Mouse (Mus musculus) hematopoietic multipotent progenitor cell, adult 10-12 weeks (in vitro differentiated cells): ENCODE results near the gene Gm10490. TPM values are rescaled to one million over a fixed set of nuclear protein-coding genes. Genes with fewer than 3 reads are reported as not detected.

Source experiments
- polyA plus RNA-seq: library from polyadenylated mRNA; stranded (reverse); fragments of >175 nt; gene quantifications from 2 replicates; pipeline ENCODE4 v1.2.3, GENCODE M21; 2012; ENCODE audit warnings: low replicate concordance

Gene Gm10490
- polyA plus RNA-seq: not detected in 2 replicates

DNA sequence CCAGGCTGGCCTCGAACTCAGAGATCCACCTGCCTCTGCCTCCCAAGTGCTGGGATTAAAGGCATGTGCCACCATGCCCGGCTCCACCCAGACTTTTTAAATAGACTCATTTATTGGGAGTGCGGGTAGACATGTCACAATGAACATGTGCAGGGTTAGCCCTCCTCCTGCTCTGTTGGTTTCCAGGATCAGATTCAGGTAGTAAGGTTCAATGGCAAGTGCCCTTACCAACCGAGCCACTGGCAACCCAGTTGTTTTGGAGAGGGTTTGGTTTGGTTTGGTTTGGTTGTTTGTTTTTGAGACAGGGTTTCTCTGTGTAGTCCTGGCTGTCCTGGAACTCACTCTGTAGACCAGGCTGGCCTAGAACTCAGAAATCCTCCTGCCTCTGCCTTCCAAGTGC, at the start of gene Gm10490:
TSS of gene Gm10490 (plus strand) at position 301 of the 400 bp plus-strand sequence.

GRCm38 (mm10) chrX:7878007-7878419, 31.3 kb upstream of the Gm10490 start, which contains the start of gene Pim2:
TSS of gene Pim2 (plus strand) at chrX:7878262.

DNA sequence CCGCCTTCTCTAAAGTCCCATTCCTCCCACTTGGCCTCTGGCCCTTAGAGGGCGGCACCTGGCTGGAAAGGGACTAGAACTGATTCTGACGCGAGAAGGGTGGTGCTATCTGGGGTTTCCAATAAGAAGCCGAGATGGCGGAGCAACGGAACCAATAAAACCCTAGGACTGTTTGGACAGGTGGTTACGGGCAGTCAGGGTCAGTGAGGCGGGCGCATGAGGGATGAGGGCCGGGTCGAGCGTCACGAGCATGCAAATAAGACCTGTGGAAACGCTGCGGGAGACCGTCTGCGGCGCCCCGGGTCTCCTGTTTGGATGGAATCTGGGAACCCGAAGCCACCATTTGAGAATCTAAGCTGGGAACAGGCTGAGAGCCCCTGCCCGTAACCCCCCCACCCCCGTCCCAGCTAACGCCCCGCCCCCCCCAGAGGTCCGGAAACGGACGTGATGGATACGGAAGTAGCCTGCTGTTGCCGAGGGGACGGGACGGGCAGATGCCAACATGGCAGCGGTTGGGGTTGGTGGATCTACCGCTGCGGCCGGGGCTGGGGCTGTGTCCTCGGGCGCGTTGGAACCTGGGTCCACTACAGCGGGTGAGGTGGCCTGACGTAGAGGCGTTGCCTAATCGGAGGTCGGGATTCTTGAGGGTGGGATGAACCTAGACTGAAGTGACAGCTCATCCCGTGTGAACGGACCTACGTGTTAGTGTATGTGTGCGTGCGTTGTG, 25.3 kb upstream of the Gm10490 start, which contains the start of gene Slc35a2:
TSS of gene Slc35a2 (plus strand) at position 188 of the 727 bp plus-strand sequence.

GRCm38 (mm10) chrX:7898880-7899874, 10.2 kb upstream of the Gm10490 start, which contains the start of the genes Pqbp1 and Timm17b:
TSS of gene Pqbp1 (minus strand) at chrX:7899269.
TSS of gene Timm17b (plus strand) at chrX:7899357.

GRCm38 (mm10) chrX:7907735-7908134, 1.6 kb upstream of the Gm10490 start, which contains the start of gene Gm10491:
TSS of gene Gm10491 (minus strand) at chrX:7907835.

DNA sequence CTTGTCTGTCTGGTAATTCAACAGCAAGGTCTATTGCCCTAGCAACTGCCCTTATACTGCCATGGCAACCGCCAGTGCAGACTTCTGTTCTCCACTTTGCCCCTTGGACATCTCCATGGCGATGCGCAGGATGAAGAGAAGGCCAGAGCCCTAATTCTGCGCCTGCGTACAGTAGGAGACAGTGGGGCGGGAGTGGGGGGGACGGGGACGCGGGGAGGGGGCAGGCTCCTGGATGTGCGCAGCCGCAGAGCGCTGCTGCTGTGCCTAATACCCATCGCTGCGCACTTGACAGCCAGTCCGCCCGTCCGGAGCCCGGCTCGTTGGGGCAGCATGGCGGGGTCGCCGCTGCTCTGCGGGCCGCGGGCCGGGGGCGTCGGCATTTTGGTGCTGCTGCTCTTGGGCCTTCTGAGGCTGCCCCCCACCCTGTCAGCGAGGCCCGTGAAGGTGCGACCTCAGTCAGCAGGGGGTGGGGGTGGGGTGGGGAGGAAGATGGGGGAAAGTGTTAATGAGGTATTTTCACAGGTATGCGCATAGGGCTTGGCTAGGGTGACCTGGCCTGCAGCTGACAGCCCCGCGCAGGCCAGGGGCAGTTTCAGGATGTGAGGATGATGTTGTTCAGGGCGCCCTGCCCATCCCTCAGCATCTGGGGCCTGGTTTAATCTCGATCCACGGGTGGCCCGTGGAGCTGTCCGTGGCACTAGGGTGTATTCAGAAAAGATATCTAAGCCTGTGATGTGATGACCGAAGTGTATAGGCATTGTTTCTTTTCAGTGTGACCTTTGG, 10.4 kb downstream of the Gm10490 start, which contains the start of gene Pcsk1n:
TSS of gene Pcsk1n (plus strand) at position 222 of the 783 bp plus-strand sequence.

DNA sequence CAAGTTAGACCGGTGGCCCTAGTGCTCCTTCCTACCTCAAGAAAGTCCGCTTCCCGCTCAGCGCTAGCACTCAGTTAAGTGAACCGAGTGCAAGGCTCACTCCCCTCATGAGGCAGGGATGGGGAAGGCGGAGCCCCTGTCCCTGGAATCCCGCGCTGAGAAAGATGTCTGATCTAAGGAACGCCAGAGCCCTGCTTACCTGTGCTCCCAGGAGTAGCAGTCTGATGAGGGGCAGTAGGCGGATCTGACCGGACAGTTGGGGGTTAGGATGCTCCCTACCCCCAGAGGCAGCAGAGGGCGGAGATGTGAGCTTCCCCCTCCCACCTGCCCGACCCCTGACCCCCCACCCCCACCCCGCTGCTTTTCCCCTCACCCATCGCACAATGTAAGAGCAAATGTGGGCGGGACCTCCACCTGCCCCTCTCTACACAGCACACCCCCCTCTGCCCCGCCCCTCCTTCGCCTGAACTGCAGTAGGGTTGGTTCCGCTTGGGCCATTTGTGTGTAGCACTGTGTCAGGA, 19.0 kb downstream of the Gm10490 start, which contains the start of gene Eras:
TSS of gene Eras (minus strand) at position 338 of the 521 bp plus-strand sequence.

DNA sequence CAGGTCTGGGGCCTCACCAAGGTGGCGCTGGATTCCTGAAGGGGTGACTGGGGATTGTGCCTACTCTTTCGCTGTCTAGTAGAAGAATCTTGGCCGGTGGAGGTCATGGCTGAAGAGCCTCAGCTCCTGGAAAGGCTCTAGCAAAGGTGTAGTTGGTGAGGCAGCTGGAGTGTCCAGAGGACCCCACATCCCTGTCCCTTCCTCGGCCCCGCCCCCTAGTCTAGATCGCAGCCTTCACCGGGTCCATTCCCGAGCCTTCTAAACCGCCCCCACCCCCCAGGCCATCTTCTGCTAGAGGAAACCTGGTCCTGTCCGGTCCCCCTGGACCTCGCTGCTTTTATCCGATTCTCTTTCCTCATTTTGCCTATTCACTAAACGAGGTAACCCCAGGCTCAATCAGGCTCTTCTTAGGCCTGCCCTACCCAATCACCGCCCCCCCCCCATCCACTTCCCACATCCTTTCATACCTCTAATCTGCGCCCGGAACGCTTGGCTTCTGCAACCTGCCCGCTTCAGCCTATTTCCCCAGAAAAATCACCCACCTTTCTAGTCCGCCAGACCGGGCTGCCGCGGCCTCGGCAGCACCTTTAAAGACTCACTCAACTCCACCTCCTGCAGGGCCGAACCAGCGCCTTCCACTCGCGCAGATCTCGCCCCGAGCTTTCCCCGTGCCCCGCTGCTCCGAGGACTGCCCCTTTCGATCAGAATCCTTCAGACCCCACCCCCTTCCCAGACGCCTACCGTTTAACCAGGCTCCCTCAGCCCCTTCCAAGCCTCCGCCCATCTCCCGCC, 38.0 kb downstream of the Gm10490 start, which contains the start of gene Hdac6:
TSS of gene Hdac6 (minus strand) at position 782 of the 792 bp plus-strand sequence.

Other genes with a start within 250 kb of the Gm10490 start
- gene Plp2, start 238.2 kb upstream of the Gm10490 start, polyA plus RNA-seq: 101 and 137 TPM in 2 replicates
- gene Magix, start 228.3 kb upstream of the Gm10490 start, polyA plus RNA-seq: 0.09 TPM in 1 of 2 replicates, not detected in the other
- gene Gpkow, start 212.4 kb upstream of the Gm10490 start, polyA plus RNA-seq: 3.7 and 10.8 TPM in 2 replicates
- gene Wdr45, start 195.2 kb upstream of the Gm10490 start, polyA plus RNA-seq: 23.1 and 43.2 TPM in 2 replicates
- gene Gm45208, start 187.3 kb upstream of the Gm10490 start, polyA plus RNA-seq: 6.3 and 11.1 TPM in 2 replicates
- gene Praf2, start 181.1 kb upstream of the Gm10490 start, polyA plus RNA-seq: 15.7 and 22.6 TPM in 2 replicates
- gene Ccdc120, start 158.6 kb upstream of the Gm10490 start, polyA plus RNA-seq: 0.70 and 1.6 TPM in 2 replicates
- 51.6 and 59.4 TPM in 2 replicates for gene Tfe3, start 147.0 kb upstream of the Gm10490 start, polyA plus RNA-seq
- gene Gripap1, start 119.8 kb upstream of the Gm10490 start, polyA plus RNA-seq: 58.1 and 71.9 TPM in 2 replicates
- 0.54 and 0.69 TPM in 2 replicates for gene Kcnd1, start 87.3 kb upstream of the Gm10490 start, polyA plus RNA-seq
- 142 and 149 TPM in 2 replicates for gene Otud5, start 68.2 kb upstream of the Gm10490 start, polyA plus RNA-seq
- 101 and 151 TPM in 2 replicates for gene Pim2, start 31.3 kb upstream of the Gm10490 start, polyA plus RNA-seq
- gene Slc35a2, start 25.5 kb upstream of the Gm10490 start, polyA plus RNA-seq: 57.9 and 67.5 TPM in 2 replicates
- 178 and 313 TPM in 2 replicates for gene Pqbp1, start 10.3 kb upstream of the Gm10490 start, polyA plus RNA-seq
- 40.0 and 104 TPM in 2 replicates for gene Timm17b, start 10.2 kb upstream of the Gm10490 start, polyA plus RNA-seq
- gene Gm10491, start 1.7 kb upstream of the Gm10490 start, polyA plus RNA-seq: not detected in 2 replicates
- gene Pcsk1n, start 10.3 kb downstream of the Gm10490 start, polyA plus RNA-seq: 0.27 TPM in 1 of 2 replicates, not detected in the other
- not detected in 2 replicates for gene Eras, start 19.1 kb downstream of the Gm10490 start, polyA plus RNA-seq
- gene Hdac6, start 38.3 kb downstream of the Gm10490 start, polyA plus RNA-seq: 10.1 and 14.4 TPM in 2 replicates
- 2.1 and 24.9 TPM in 2 replicates for gene Gata1, start 68.5 kb downstream of the Gm10490 start, polyA plus RNA-seq
- gene Glod5, start 109.0 kb downstream of the Gm10490 start, polyA plus RNA-seq: not detected in 2 replicates
- 4.5 and 8.5 TPM in 2 replicates for gene Suv39h1, start 165.2 kb downstream of the Gm10490 start, polyA plus RNA-seq
- gene Was, start 181.0 kb downstream of the Gm10490 start, polyA plus RNA-seq: 203 and 558 TPM in 2 replicates
- 35.6 and 35.9 TPM in 2 replicates for gene Wdr13, start 223.3 kb downstream of the Gm10490 start, polyA plus RNA-seq
- 29.3 and 167 TPM in 2 replicates for gene Rbm3, start 236.3 kb downstream of the Gm10490 start, polyA plus RNA-seq